Mouse (Mus musculus): ENCODE results near the gene Dock3. TPM values are rescaled to one million over a fixed set of nuclear protein-coding genes. Genes with fewer than 3 reads are reported as not detected.

Dock3 gene
- polyA plus RNA-seq, 2 experiments = 0.11 TPM; not detected in 1

DNA sequence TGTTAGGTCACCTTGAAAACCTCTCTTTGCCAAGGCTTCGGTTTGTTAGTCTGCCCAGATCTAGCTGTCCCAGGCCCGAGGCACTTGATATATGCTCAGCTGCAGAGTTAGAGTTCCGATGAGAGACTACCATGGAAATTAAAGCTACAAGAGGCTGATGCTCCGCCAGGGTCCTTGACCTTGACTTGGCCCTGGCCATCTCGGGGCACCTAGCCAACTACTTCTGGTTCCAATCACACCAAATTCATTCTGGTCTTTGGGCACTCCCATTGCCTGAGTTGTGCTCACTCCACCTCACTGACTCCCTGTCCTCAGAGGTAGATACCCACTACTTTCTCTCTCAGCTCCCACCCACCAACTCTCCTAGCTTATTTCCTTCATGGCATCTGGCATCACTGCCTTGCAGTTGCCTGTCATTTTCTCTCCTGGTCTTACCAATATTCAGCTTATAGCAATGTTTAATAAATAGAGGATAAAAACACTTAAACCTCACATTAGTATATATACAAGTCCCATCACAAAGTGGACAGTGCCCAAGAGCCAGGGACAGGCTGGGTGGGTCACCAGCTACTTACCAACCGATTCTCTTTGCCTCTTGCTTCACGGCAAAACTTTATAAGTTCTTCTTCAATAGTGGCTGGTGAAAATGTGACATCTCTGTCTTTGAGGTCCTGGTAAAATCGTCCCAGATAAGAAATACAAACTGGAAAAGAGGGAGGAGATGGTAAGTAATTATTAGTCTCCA, 341.0 kb downstream of the Dock3 start:
- peak overlapping the region; percentile 92 for H3K4me2 ChIP-seq (ENCODE audit: low read depth)
- peak overlapping the region; percentile 95 for H3K9ac ChIP-seq (replicated peaks)
- WGBS (ENCODE audit: insufficient replicate concordance) = 69% methylated on average over 8 of the region's 8 CpGs
- TF ChIP-seq EP300 (IDR thresholded peaks at IDR 0.05; ENCODE audit: low read depth) (no peak), CTCF (IDR thresholded peaks at IDR 0.05; ENCODE audit: low read depth) (no peak)
- peaks cover 28% of the 10 kb centered on the region for H3K36me3 ChIP-seq (replicated peaks; ENCODE audit: control insufficient read depth, insufficient read depth, low read depth)
- ATAC-seq (ENCODE audit: insufficient read depth) = no peak
- H3K27ac ChIP-seq = no peak overlapping the region; the same call in 1 of the 2 replicates
- peaks cover 11 to 26% of the 10 kb centered on the region in 2 experiments for H3K4me1 ChIP-seq (replicated peaks; ENCODE audit: control insufficient read depth in 2 of 2, insufficient read depth in 2 of 2, low read length in 1 of 2)
- H3K9me3 ChIP-seq (ENCODE audit: control insufficient read depth, low read length) = no peaks in the 10 kb centered on the region
- no peak for DNase-seq (ENCODE audit: low read depth in 3 of 3, low spot score in 3 of 3)
- H3K27me3 ChIP-seq (ENCODE audit: control insufficient read depth, insufficient read depth, low read length) = no peaks in the 10 kb centered on the region
- peak overlapping the region; percentile 84 to 95 for H3K4me3 ChIP-seq (ENCODE audit: insufficient read depth in 1 of 2, low read depth in 2 of 2, low read length in 2 of 2)

DNA sequence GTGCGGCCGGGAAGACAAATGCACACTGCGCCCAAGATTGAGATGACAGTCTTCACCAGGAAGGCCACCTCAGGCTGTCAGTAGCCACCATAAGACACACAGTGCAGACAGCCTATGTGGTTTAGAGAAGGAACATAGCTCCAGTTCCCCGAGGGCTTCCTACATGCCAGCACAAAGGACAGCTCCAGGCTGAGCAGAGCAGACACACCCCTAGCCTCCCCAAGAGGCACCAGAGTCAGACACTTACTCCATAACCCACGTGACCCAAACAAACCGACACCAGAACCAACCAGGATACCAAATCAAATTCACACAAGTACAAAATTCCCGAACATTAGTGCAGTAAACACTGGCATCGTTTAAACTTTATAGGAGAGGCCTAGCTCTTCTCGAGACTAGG, 342.4 kb downstream of the Dock3 start:
- 79% methylated on average over 9 of the region's 9 CpGs for WGBS (ENCODE audit: insufficient replicate concordance)
- ATAC-seq (ENCODE audit: insufficient read depth) (no peak), DNase-seq (ENCODE audit: low read depth in 3 of 3, low spot score in 3 of 3) (no peak)
- no peak for TF ChIP-seq EP300 (IDR thresholded peaks at IDR 0.05; ENCODE audit: low read depth)
- no peak for TF ChIP-seq CTCF (IDR thresholded peaks at IDR 0.05; ENCODE audit: low read depth)
- no peak overlapping the region for H3K4me2 ChIP-seq (ENCODE audit: low read depth)
- H3K9me3 ChIP-seq (ENCODE audit: control insufficient read depth, low read length) = no peaks in the 10 kb centered on the region
- H3K36me3 ChIP-seq (replicated peaks; ENCODE audit: control insufficient read depth, insufficient read depth, low read depth) = peaks cover 32% of the 10 kb centered on the region
- H3K4me3 ChIP-seq (ENCODE audit: insufficient read depth in 1 of 2, low read depth in 2 of 2, low read length in 2 of 2) = no peak overlapping the region
- H3K9ac ChIP-seq (replicated peaks) = no peak overlapping the region
- no peaks in the 10 kb centered on the region for H3K27me3 ChIP-seq (ENCODE audit: control insufficient read depth, insufficient read depth, low read length)
- peaks cover 15 to 38% of the 10 kb centered on the region in 2 experiments for H3K4me1 ChIP-seq (replicated peaks; ENCODE audit: control insufficient read depth in 2 of 2, insufficient read depth in 2 of 2, low read length in 1 of 2)
- H3K27ac ChIP-seq = no peak overlapping the region

DNA sequence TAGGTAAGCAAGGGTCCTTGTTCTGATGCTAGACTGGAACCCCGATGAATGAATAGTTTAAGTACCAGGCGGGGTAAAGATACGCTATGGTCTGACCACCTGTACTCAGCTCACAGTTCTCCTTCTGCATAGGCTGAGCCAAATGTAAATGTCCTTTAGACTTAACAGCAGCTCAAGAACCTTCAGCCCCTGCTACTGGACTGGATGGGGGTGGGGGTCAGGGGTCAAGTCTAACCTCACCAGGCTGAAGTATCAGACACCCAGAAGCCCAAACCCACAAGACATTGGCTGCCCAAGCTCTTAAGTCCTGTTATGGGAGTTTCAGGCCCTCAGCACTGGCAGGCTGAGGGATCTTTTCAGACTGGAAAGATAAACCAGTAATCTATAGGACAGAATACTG, 343.4 kb downstream of the Dock3 start:
- Histone ChIP-seq H3K27ac (peak overlapping the region; percentile 37; the same call in 1 of the 2 replicates), H3K27me3 (ENCODE audit: control insufficient read depth, insufficient read depth, low read length) (no peaks in the 10 kb centered on the region), H3K4me1 (replicated peaks; ENCODE audit: control insufficient read depth in 2 of 2, insufficient read depth in 2 of 2, low read length in 1 of 2) (peaks cover 15 to 43% of the 10 kb centered on the region in 2 experiments), H3K9ac (replicated peaks) (no peak overlapping the region), H3K9me3 (ENCODE audit: control insufficient read depth, low read length) (no peaks in the 10 kb centered on the region), H3K36me3 (replicated peaks; ENCODE audit: control insufficient read depth, insufficient read depth, low read depth) (peaks cover 38% of the 10 kb centered on the region), H3K4me3 (ENCODE audit: insufficient read depth in 1 of 2, low read depth in 2 of 2, low read length in 2 of 2) (no peak overlapping the region), H3K4me2 (ENCODE audit: low read depth) (peak overlapping the region; percentile 77)
- 87% methylated on average over 3 of the region's 3 CpGs for WGBS (ENCODE audit: insufficient replicate concordance)
- no peak for TF ChIP-seq EP300 (IDR thresholded peaks at IDR 0.05; ENCODE audit: low read depth)
- TF ChIP-seq CTCF (IDR thresholded peaks at IDR 0.05; ENCODE audit: low read depth) = no peak
- ATAC-seq (ENCODE audit: insufficient read depth) (no peak), DNase-seq (ENCODE audit: low read depth in 3 of 3, low spot score in 3 of 3) (no peak)

DNA sequence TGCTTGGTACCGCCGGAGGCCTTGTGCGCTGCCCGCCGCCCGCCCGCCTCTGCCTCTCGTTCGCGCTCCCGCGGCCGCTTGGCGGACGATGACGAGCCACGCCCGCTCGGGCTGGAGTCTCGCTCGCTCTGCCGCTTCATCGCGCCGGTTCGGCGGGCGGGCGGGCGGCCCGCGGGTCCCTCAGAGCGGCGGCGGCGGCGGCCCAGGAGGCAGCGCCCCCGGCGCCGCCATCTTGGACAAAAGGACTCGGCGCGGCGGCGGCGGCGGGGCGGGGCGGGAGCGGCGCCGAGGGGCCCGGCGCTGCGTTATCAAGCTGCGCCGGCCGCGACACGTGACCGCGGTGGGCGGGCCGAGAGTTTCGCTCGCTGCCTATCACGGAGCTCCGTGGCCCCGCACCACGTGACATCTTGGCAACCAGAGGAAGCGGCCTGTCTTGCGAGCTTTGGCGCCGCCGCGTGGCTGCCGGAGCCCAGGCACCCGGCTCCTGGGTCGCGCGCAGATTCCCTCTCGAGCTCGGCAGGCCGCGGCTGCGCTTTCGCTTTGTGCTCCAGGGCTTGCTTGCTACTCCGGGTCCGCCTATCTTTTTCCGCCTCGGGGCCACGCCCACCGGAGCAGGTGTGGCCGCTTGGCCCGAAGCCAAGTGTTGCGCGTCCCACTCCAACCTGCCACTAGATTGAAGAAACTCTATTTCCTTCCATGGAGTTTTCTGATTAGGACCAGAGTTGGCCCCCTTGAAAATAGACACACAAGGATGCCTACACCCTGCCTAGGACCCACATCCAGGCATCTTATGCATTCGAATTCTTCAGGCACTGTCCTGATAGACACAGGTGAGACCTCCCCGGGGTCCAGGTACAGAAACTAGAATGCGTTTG, 344.6 kb downstream of the Dock3 start, which contains the start of gene Rbm15b:
Gene Rbm15b (minus strand): TSS at position 601 of the 875 bp plus-strand sequence.
- Histone ChIP-seq H3K27me3 (ENCODE audit: control insufficient read depth, insufficient read depth, low read length) (no peaks in the 10 kb centered on the region), H3K9me3 (ENCODE audit: control insufficient read depth, low read length) (no peaks in the 10 kb centered on the region), H3K9ac (replicated peaks) (peak within 1 kb of the TSS; percentile 94), H3K27ac (peak within 1 kb of the TSS; percentile 87), H3K4me2 (ENCODE audit: low read depth) (peak within 1 kb of the TSS; percentile 100), H3K4me3 (ENCODE audit: insufficient read depth in 1 of 2, low read depth in 2 of 2, low read length in 2 of 2) (peak within 1 kb of the TSS; percentile 78 to 93), H3K4me1 (replicated peaks; ENCODE audit: control insufficient read depth in 2 of 2, insufficient read depth in 2 of 2, low read length in 1 of 2) (peaks cover 15 to 46% of the 10 kb centered on the region in 2 experiments), H3K36me3 (replicated peaks; ENCODE audit: control insufficient read depth, insufficient read depth, low read depth) (peaks cover 46% of the 10 kb centered on the region)
- DNase-seq (ENCODE audit: low read depth in 3 of 3, low spot score in 3 of 3) (peak; percentile 96 to 97 (median 97)), ATAC-seq (ENCODE audit: insufficient read depth) (peak; percentile 66)
- 1% methylated on average over 101 of the region's 101 CpGs for WGBS (ENCODE audit: insufficient replicate concordance)
- TF ChIP-seq EP300 (IDR thresholded peaks at IDR 0.05; ENCODE audit: low read depth) = peak; percentile 46; the same call in 1 of the 2 replicates
- TF ChIP-seq CTCF (IDR thresholded peaks at IDR 0.05; ENCODE audit: low read depth) = peak; percentile 83

Measured in liver, embryonic 14.5 days (tissue).